Mouse (Mus musculus) embryo, embryonic 10 days (tissue): ENCODE results near the gene Ccl22.

Experiments used
- DNase-seq: peaks from one replicate; pipeline ENCODE4 v3.0.0-alpha.2; 2015; ENCODE audit warnings: low spot score

Gene Ccl22

GRCm38 (mm10) chr8:94745476-94746184 is at the start of gene Ccl22:
TSS of gene Ccl22 (plus strand) at chr8:94745590.
- DNase-seq = no peak

GRCm38 (mm10) chr8:94695994-94696384 is 49.4 kb upstream of the Ccl22 start, which contains the start of gene Pllp:
TSS of gene Pllp (minus strand) at chr8:94696278.
- peak; percentile 61 for DNase-seq

GRCm38 (mm10) chr8:94696566-94696965 is 48.8 kb upstream of the Ccl22 start:
- no peak for DNase-seq

GRCm38 (mm10) chr8:94697956-94698355 is 47.4 kb upstream of the Ccl22 start:
- no peak for DNase-seq

- no peak for DNase-seq
Measured at GRCm38 (mm10) chr8:94699366-94699765, 46.0 kb upstream of the Ccl22 start.

- DNase-seq = no peak
Measured at GRCm38 (mm10) chr8:94700421-94700935, 44.9 kb upstream of the Ccl22 start.

- DNase-seq = no peak
Measured at GRCm38 (mm10) chr8:94702156-94702555, 43.2 kb upstream of the Ccl22 start.

GRCm38 (mm10) chr8:94702844-94703813 is 42.3 kb upstream of the Ccl22 start:
- DNase-seq = peak; percentile 94

GRCm38 (mm10) chr8:94703972-94704668 is 41.3 kb upstream of the Ccl22 start:
- peak; percentile 97 for DNase-seq

- DNase-seq = no peak
Measured at GRCm38 (mm10) chr8:94704669-94704984, 40.8 kb upstream of the Ccl22 start.

- no peak for DNase-seq
Measured at GRCm38 (mm10) chr8:94705581-94706245, 39.7 kb upstream of the Ccl22 start.

- DNase-seq = no peak
Measured at GRCm38 (mm10) chr8:94706732-94707395, 38.5 kb upstream of the Ccl22 start.

- no peak for DNase-seq
Measured at GRCm38 (mm10) chr8:94710336-94710735, 35.1 kb upstream of the Ccl22 start.

GRCm38 (mm10) chr8:94711160-94711718 is 34.2 kb upstream of the Ccl22 start:
- DNase-seq = no peak

GRCm38 (mm10) chr8:94714556-94714955 is 30.8 kb upstream of the Ccl22 start:
- DNase-seq = no peak

- DNase-seq = no peak
Measured at GRCm38 (mm10) chr8:94715871-94716270, 29.5 kb upstream of the Ccl22 start.

- DNase-seq = no peak
Measured at GRCm38 (mm10) chr8:94716841-94717240, 28.5 kb upstream of the Ccl22 start.

- no peak for DNase-seq
Measured at GRCm38 (mm10) chr8:94725998-94726397, 19.4 kb upstream of the Ccl22 start.

- DNase-seq = no peak
Measured at GRCm38 (mm10) chr8:94729301-94729700, 16.1 kb upstream of the Ccl22 start.

- DNase-seq = no peak
Measured at GRCm38 (mm10) chr8:94733821-94734465, 11.4 kb upstream of the Ccl22 start.
